Mouse (Mus musculus) G1E (cell line): ENCODE measurements around the gene Astn2.

Experiments used
- CTCF ChIP-seq: IDR thresholded peaks from 2 replicates; pipeline ENCODE4 v1.5.1; 2012; ENCODE audit warnings: low read depth, low read length, inconsistent platforms, mixed read lengths
- GATA1 ChIP-seq: IDR thresholded peaks from 2 replicates; pipeline ENCODE4 v1.6.1; 2012; ENCODE audit warnings: borderline replicate concordance, low read length, inconsistent platforms, mixed read lengths

DNA sequence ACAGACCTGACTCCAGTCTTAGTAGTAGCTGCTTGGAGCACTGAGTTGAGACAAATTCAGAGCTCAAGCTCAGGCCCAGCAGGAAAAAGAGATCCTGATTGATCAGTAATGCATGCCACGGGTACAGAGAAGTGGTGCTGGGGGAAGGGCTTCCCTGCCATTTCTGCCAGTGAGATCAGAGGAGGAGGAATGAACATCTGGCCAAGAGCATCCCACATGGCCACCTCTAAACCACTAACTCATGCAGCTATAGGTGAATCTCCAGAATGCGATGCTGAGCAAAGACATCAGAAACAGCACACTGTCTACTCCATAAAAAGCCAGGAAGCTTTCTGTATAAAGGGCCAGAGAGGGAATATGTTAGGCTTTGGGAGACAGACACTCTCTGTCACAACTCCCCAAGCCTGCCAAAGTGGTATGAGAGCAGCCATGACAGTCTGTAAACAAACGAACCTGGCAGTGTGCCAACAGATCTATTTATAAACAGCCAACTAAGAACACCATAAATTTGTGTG lies 33.8 kb downstream of the Astn2 start:
- no peak for TF ChIP-seq GATA1
- TF ChIP-seq CTCF = no peak
